Mouse (Mus musculus) layer of hippocampus, postnatal 10 days (tissue): ENCODE results near the gene Zfp580. TPM values are rescaled to one million over a fixed set of nuclear protein-coding genes. Genes with fewer than 3 reads are reported as not detected.

ENCODE experiments used
- DNase-seq, 2 experiments: peaks; one replicate each; pipeline ENCODE4 v3.0.0; 2021; ENCODE audit warnings: low spot score in 2 of 2
- total RNA-seq, 2 experiments: library from RNA; stranded (reverse); gene quantifications; 2 replicates each; pipeline ENCODE4 v1.2.3; 2021

Zfp580 gene
- total RNA-seq, 2 experiments from 2014 or later = 74.9 to 80.4 TPM

GRCm38 (mm10) chr7:5101066-5101663, 49.8 kb downstream of the Zfp580 start:
- DNase-seq = no peak

GRCm38 (mm10) chr7:5102564-5102963, 51.2 kb downstream of the Zfp580 start:
- no peak for DNase-seq

Other genes with a start within 250 kb of the Zfp580 start
- gene Ube2s, start 238.9 kb upstream of the Zfp580 start, total RNA-seq = 100 to 1,000 TPM; 129 to 166 TPM
- 100 to 1,000 TPM; 107 to 116 TPM for gene Shisa7, start 206.8 kb upstream of the Zfp580 start, total RNA-seq
- 1 to 10 TPM; 3.0 to 4.3 TPM for gene Isoc2b, start 181.3 kb upstream of the Zfp580 start, total RNA-seq
- gene Isoc2a, start 174.4 kb upstream of the Zfp580 start, total RNA-seq = 1 to 10 TPM; 7.2 to 8.2 TPM
- under 1 TPM in 1 of 2 experiments, not detected in 1; 0.45 TPM for gene Gm36210, start 145.0 kb upstream of the Zfp580 start, total RNA-seq
- 10 to 100 TPM; 14.3 TPM for gene Zfp628, start 136.3 kb upstream of the Zfp580 start, total RNA-seq
- gene Nat14, start 129.5 kb upstream of the Zfp580 start, total RNA-seq = 10 to 100 TPM; 57.9 to 67.4 TPM
- 1 to 10 TPM; 2.9 to 3.0 TPM for gene Ssc5d, start 125.8 kb upstream of the Zfp580 start, total RNA-seq
- gene Sbk2, start 87.1 kb upstream of the Zfp580 start, total RNA-seq = not detected
- under 1 TPM; 0.40 to 0.57 TPM for gene Sbk3, start 80.4 kb upstream of the Zfp580 start, total RNA-seq
- 10 to 100 TPM; 38.2 to 46.0 TPM for gene Zfp579, start 55.4 kb upstream of the Zfp580 start, total RNA-seq
- 1 to 10 TPM; 4.5 TPM for gene Zfp524, start 37.1 kb upstream of the Zfp580 start, total RNA-seq
- 10 to 100 TPM; 22.2 to 23.4 TPM for gene Fiz1, start 36.8 kb upstream of the Zfp580 start, total RNA-seq
- gene Gm44973, start 36.0 kb upstream of the Zfp580 start, total RNA-seq = not detected
- gene Zfp865, start 31.2 kb upstream of the Zfp580 start, total RNA-seq = 10 to 100 TPM; 36.4 TPM
- 10 to 100 TPM; 59.9 to 60.2 TPM for gene Ccdc106, start 31.0 kb upstream of the Zfp580 start, total RNA-seq
- not detected for gene 4632433K11Rik, start 17.4 kb upstream of the Zfp580 start, total RNA-seq
- 1 to 10 TPM; 5.4 to 5.8 TPM for gene Zfp784, start 13.1 kb upstream of the Zfp580 start, total RNA-seq
- gene U2af2, start 10.6 kb downstream of the Zfp580 start, total RNA-seq = 100 to 1,000 TPM; 174 to 184 TPM
- gene Epn1, start 28.7 kb downstream of the Zfp580 start, total RNA-seq = 100 to 1,000 TPM; 402 to 408 TPM
- not detected for gene Rfpl4, start 65.4 kb downstream of the Zfp580 start, total RNA-seq
- gene Rasl2-9, start 74.4 kb downstream of the Zfp580 start, total RNA-seq = not detected
- not detected for gene Vmn1r55, start 98.1 kb downstream of the Zfp580 start, total RNA-seq
- gene Vmn1r56, start 145.2 kb downstream of the Zfp580 start, total RNA-seq = not detected
- gene Vmn1r57, start 167.0 kb downstream of the Zfp580 start, total RNA-seq = not detected